Mouse (Mus musculus): ENCODE data around the gene Gm15319. TPM values are rescaled to one million over a fixed set of nuclear protein-coding genes. Genes with fewer than 3 reads are reported as not detected.
"Not testable (repeated sequence)": the region's sequence is repeated elsewhere in the genome, so short reads cannot be mapped to it uniquely, and the experiment has no call there.

Gm15319 gene
- polyA plus RNA-seq, 1 experiment from 2014 or later, result not detected

DNA sequence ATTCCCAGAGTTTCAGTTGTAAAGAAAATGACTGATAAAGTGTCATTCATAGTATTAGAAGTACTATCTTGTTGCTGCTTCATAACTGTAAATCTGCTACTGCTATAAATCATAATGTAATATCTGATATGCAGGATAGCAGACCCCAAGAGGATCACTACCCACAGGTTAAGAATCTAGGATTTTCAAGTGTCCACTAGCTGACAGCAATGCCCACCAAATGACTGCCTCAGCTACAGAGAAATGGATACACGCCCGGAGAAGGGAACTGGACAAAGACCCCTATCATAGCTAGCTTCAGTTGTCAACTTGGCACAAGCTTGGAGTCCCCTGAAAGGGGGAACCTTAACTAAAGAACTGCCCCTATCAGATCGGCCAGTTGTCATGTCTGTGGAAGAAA is 18.6 kb upstream of the Gm15319 start:
- 95% methylated on average over 2 of the region's 3 CpGs for WGBS
- H3K4me3 ChIP-seq (replicated peaks; ENCODE audit: low read depth, low read length); H3K4me2 ChIP-seq (ENCODE audit: low read length); ATAC-seq (replicated peaks; ENCODE audit: low FRiP score, low read depth); H3K27ac ChIP-seq; H3K9me3 ChIP-seq (replicated peaks; ENCODE audit: low read length); H3K9ac ChIP-seq (ENCODE audit: low read depth, low read length); H3K36me3 ChIP-seq (ENCODE audit: insufficient read depth, low read length); H3K4me1 ChIP-seq (replicated peaks; ENCODE audit: insufficient read depth, low read length); DNase-seq (ENCODE audit: low spot score); H3K27me3 ChIP-seq (ENCODE audit: insufficient read depth, low read length): not testable (repeated sequence)

DNA sequence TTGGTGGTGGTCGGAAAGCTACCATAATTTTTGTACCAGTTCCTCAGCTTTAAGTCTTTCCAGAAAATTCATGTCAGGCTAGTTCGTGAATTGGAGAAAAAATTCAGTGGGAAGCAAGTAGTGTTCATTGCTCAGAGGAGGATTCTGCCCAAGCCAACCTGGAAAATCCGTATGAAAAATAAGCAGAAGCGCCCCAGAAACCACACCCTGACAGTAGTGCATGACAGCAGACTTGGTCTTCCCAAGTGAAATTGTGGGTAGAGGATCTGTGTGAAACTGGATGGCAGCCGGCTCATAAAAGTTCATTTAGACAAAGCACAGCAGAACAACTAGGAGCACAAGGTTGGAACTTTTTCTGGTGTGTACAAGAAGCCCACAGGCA is 18.2 kb upstream of the Gm15319 start:
- H3K27ac ChIP-seq; H3K9me3 ChIP-seq (replicated peaks; ENCODE audit: low read length); H3K4me1 ChIP-seq (replicated peaks; ENCODE audit: insufficient read depth, low read length); DNase-seq (ENCODE audit: low spot score); H3K4me2 ChIP-seq (ENCODE audit: low read length); H3K36me3 ChIP-seq (ENCODE audit: insufficient read depth, low read length); H3K4me3 ChIP-seq (replicated peaks; ENCODE audit: low read depth, low read length); H3K9ac ChIP-seq (ENCODE audit: low read depth, low read length); H3K27me3 ChIP-seq (ENCODE audit: insufficient read depth, low read length): not testable (repeated sequence)
- 0 out of 2 replicates have a peak, but pooled peaks have one; percentile 37 for ATAC-seq (replicated peaks; ENCODE audit: low FRiP score, low read depth)
- WGBS, result 100% methylated on average over 1 of the region's 5 CpGs

DNA sequence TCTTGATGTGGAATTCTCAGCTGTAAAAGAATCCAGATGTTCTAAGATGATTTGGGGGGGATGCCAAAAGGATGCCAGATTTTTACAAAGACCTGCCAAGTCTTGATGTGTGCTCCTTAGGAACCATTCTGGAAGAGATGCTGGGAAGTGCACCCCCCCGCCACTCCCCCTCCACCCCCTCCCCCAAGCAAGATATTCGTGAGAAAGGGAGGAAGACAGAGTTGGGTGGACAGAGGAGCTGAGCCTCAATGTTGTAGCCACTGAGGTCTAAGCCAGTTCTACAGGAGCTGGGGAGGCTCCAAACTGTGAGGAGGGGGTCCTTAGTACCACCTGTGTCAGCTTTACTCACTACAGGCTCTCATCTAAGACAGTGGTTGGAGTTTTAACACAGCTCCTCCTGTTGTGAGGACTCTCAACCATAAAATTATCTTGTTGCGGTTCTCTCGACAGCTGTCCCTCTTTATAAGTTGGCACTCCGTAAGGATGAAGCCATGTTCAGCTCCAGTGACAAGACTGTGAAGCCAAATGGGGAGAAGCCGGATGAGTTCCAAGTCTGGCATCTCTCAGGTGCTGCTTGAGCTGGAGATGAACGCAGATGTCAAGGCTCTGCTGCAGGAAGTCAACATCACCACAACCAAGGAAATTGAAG is 17.7 kb upstream of the Gm15319 start:
- not testable (repeated sequence) for H3K9ac ChIP-seq (ENCODE audit: low read depth, low read length); H3K27ac ChIP-seq; H3K4me3 ChIP-seq (replicated peaks; ENCODE audit: low read depth, low read length); H3K27me3 ChIP-seq (ENCODE audit: insufficient read depth, low read length); H3K9me3 ChIP-seq (replicated peaks; ENCODE audit: low read length); H3K36me3 ChIP-seq (ENCODE audit: insufficient read depth, low read length); H3K4me1 ChIP-seq (replicated peaks; ENCODE audit: insufficient read depth, low read length); DNase-seq (ENCODE audit: low spot score); H3K4me2 ChIP-seq (ENCODE audit: low read length)
- WGBS, result 90% methylated on average over 7 of the region's 7 CpGs
- ATAC-seq (replicated peaks; ENCODE audit: low FRiP score, low read depth), result peak; percentile 79

DNA sequence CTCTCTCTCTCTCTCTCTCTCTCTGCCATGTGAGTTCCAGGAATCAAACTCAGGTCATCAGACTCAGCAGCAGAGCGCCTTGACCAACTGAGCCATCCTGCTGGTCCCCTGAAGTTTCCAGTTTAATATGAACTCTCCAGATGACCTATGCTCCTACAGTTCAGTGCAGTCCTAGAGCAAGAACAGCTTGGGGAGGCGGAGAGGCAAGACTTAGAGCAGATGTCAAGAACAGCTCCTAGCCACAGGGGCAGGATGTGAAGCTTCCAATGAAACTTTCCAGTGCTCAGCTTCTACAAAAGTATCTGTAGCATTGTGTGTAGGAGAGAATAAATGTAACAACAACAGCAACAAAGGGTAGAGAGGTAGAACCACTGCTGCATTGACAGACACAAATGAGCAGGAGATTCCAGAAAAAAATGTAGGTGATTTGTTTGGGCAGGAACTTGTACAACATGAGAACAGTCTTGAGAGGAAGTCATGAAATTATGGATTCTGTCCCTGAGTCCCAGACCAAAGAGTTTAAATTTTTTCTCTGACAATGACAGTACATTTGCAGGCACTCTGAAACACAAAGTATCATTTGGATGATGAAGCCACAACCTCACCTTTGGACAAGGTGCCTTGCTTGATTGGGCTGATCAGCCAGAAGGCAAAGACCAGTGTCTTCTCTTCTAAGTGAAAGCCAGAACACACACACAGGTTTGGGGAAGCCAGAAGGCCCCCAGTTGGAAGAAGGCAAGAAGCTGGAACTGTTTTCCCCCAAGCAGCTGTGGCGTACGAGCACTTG is 16.8 kb upstream of the Gm15319 start:
- H3K4me3 ChIP-seq (replicated peaks; ENCODE audit: low read depth, low read length); DNase-seq (ENCODE audit: low spot score); H3K27me3 ChIP-seq (ENCODE audit: insufficient read depth, low read length); H3K27ac ChIP-seq; H3K36me3 ChIP-seq (ENCODE audit: insufficient read depth, low read length); H3K4me1 ChIP-seq (replicated peaks; ENCODE audit: insufficient read depth, low read length); H3K9me3 ChIP-seq (replicated peaks; ENCODE audit: low read length); H3K9ac ChIP-seq (ENCODE audit: low read depth, low read length); H3K4me2 ChIP-seq (ENCODE audit: low read length): not testable (repeated sequence)
- peak; percentile 46; the same call in 1 of the 2 replicates for ATAC-seq (replicated peaks; ENCODE audit: low FRiP score, low read depth)
- WGBS, result no CpG with 5 or more reads among the region's 4 CpGs

DNA sequence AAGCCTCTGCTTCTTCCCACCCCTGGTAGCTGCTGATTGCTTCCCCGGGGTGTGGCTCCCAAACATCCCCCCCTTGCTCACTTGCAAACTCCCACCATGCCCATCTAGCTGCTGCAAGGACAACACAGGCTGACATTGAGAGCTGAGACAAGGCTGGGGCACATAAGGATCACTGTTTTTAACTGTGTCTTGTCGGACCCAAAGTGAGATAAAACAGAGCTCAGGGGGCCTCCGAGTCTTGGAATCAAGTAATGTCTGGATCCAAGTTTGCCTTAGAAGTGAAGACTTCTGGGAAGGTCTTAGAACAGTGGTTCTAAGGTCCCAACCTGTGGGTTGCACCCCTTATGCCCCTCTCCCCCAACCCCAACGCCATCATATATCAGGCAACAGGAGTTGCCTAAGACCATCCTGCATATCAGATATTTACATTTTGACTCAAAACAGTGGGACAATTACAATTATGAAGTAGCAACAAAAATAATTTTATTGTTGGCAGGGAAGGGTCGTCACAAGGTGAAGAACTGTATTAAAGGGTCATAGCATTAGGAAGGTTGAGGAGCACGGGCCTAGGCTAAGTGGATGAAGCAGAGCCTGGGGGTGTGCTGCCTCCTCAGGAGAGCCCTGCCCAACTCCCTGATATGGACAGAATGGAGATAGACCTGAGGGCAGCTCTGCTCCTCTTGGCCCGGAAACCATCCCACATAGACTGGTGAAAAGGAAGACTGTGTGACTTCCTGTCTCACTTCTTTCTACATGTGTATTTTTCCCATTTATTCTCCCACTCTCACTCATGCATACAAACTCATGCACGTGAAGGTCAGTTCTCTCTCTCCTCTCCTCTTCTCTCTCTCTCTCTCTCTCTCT is 16.0 kb upstream of the Gm15319 start:
- DNase-seq (ENCODE audit: low spot score); H3K4me1 ChIP-seq (replicated peaks; ENCODE audit: insufficient read depth, low read length); H3K4me2 ChIP-seq (ENCODE audit: low read length); H3K9ac ChIP-seq (ENCODE audit: low read depth, low read length); H3K27me3 ChIP-seq (ENCODE audit: insufficient read depth, low read length); H3K27ac ChIP-seq; H3K9me3 ChIP-seq (replicated peaks; ENCODE audit: low read length); H3K36me3 ChIP-seq (ENCODE audit: insufficient read depth, low read length); H3K4me3 ChIP-seq (replicated peaks; ENCODE audit: low read depth, low read length): not testable (repeated sequence)
- peak; percentile 82 for ATAC-seq (replicated peaks; ENCODE audit: low FRiP score, low read depth)
- WGBS, result 79% methylated on average over 4 of the region's 8 CpGs

DNA sequence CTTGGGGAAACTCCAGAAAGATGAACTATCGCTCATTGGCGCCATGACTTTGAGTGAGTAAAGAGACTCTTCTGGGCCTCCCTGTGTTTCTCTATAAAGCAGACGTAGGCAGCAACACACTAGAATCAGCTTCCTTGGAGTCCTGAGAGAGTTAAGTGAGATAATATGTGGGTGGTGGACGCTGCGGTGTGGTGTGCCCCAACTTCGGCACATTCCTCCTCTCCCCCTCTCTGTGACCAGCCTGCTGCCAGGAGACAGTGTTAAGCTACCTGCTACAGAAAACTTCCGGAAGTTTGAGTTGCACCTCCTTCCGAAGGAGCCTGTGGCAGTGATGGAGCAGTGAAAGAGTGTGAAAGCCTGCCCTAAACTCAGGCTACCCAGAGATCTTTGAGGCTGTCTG is 15.3 kb upstream of the Gm15319 start:
- DNase-seq (ENCODE audit: low spot score), result not testable (repeated sequence)

DNA sequence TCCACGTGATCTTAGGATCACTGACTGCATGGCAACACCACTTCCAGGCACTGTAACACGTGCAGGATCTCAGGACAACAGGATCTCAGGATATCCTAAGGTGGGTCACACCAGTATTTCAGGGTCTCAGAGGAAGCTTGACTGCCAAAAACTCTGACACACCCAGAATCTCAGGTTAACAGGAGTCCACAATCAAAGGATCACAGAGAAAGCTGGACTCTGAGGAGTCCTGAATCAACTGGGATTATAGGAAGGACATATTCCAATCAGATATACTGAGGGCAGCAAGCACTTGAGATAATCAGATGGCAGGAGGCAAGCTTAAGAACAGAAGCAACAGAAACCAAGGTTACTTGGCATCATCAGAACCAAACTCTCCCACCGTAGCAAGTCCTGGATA is 12.7 kb upstream of the Gm15319 start:
- ATAC-seq (replicated peaks; ENCODE audit: low FRiP score, low read depth); H3K27ac ChIP-seq; H3K4me1 ChIP-seq (replicated peaks; ENCODE audit: insufficient read depth, low read length); H3K4me2 ChIP-seq (ENCODE audit: low read length); H3K9ac ChIP-seq (ENCODE audit: low read depth, low read length); H3K4me3 ChIP-seq (replicated peaks; ENCODE audit: low read depth, low read length); DNase-seq (ENCODE audit: low spot score); H3K9me3 ChIP-seq (replicated peaks; ENCODE audit: low read length); H3K27me3 ChIP-seq (ENCODE audit: insufficient read depth, low read length); H3K36me3 ChIP-seq (ENCODE audit: insufficient read depth, low read length): not testable (repeated sequence)
- WGBS, result no CpG with 5 or more reads among the region's 3 CpGs

More for the DNA sequence above, 15.3 kb upstream of the Gm15319 start:
- WGBS, result 76% methylated on average over 4 of the region's 8 CpGs
- H3K36me3 ChIP-seq (ENCODE audit: insufficient read depth, low read length); H3K4me2 ChIP-seq (ENCODE audit: low read length); H3K9me3 ChIP-seq (replicated peaks; ENCODE audit: low read length); ATAC-seq (replicated peaks; ENCODE audit: low FRiP score, low read depth); H3K4me3 ChIP-seq (replicated peaks; ENCODE audit: low read depth, low read length); H3K9ac ChIP-seq (ENCODE audit: low read depth, low read length); H3K27ac ChIP-seq; H3K27me3 ChIP-seq (ENCODE audit: insufficient read depth, low read length); H3K4me1 ChIP-seq (replicated peaks; ENCODE audit: insufficient read depth, low read length): not testable (repeated sequence)

DNA sequence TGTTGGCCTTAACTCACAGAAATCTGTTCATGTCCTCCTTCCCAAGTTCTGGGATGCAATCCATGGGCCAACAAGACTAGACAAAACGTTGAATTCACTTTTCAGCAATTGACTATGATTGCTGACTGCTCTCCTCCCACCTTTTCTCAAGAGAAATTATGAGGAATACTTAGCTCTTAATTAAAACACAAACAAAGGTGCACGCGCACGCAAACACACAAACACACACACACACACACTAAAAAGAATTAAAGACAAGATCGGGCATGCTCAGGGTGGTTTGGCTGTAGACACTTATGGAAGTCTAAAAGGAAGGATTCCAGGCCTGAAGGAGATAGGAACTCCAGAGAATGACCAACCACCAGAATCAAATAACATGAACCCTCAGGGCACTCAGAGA is 6.6 kb downstream of the Gm15319 start:
- not testable (repeated sequence) for DNase-seq (ENCODE audit: low spot score); H3K36me3 ChIP-seq (ENCODE audit: insufficient read depth, low read length); H3K4me1 ChIP-seq (replicated peaks; ENCODE audit: insufficient read depth, low read length); H3K4me3 ChIP-seq (replicated peaks; ENCODE audit: low read depth, low read length); H3K27ac ChIP-seq; H3K9me3 ChIP-seq (replicated peaks; ENCODE audit: low read length); H3K27me3 ChIP-seq (ENCODE audit: insufficient read depth, low read length); ATAC-seq (replicated peaks; ENCODE audit: low FRiP score, low read depth); H3K4me2 ChIP-seq (ENCODE audit: low read length); H3K9ac ChIP-seq (ENCODE audit: low read depth, low read length)
- 73% methylated on average over 5 of the region's 5 CpGs for WGBS

DNA sequence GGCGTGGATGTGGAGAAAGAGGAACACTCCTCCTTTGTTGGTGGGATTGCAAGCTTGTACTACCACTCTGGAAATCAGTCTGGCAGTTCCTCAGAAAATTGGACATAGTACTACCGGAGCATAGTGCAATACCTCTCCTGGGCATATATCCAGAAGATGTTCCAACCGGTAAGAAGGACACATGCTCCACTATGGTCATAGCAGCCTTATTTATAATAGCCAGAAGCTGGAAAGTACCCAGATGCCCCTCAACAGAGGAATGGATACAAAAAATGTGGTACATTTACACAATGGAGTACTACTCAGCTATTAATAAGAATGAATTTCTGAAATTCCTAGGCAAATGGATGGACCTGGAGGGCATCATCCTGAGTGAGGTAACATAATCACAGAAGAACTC is 9.4 kb downstream of the Gm15319 start:
- WGBS, result 100% methylated on average over 1 of the region's 3 CpGs
- not testable (repeated sequence) for ATAC-seq (replicated peaks; ENCODE audit: low FRiP score, low read depth); H3K36me3 ChIP-seq (ENCODE audit: insufficient read depth, low read length); DNase-seq (ENCODE audit: low spot score); H3K4me3 ChIP-seq (replicated peaks; ENCODE audit: low read depth, low read length); H3K9me3 ChIP-seq (replicated peaks; ENCODE audit: low read length); H3K9ac ChIP-seq (ENCODE audit: low read depth, low read length); H3K27me3 ChIP-seq (ENCODE audit: insufficient read depth, low read length); H3K4me1 ChIP-seq (replicated peaks; ENCODE audit: insufficient read depth, low read length); H3K4me2 ChIP-seq (ENCODE audit: low read length); H3K27ac ChIP-seq
